Mouse (Mus musculus) CH12.LX (cell line): ENCODE data around the gene Slc9a3r2.

Source experiments
- CHD2 ChIP-seq: IDR thresholded peaks from 2 replicates; pipeline ENCODE4 v1.6.1; 2011; ENCODE audit warnings: low read length, improper control_type of control experiment
- CTCF ChIP-seq, 2 experiments: IDR thresholded peaks in 1 of 2; conservative IDR thresholded peaks in 1 of 2; 2 replicates each; pipeline ENCODE4 v1.5.1; 2011 to 2012; ENCODE audit warnings: low read depth in 2 of 2, low read length in 2 of 2, improper control_type of control experiment in 1 of 2, inconsistent platforms in 1 of 2, mild to moderate bottlenecking in 1 of 2, moderate library complexity in 1 of 2
- EP300 ChIP-seq: IDR thresholded peaks from 2 replicates; pipeline ENCODE4 v1.6.1; 2011; ENCODE audit warnings: low read length, improper control_type of control experiment
- MAZ ChIP-seq: IDR thresholded peaks from 2 replicates; pipeline ENCODE4 v1.6.1; 2012; ENCODE audit warnings: low read depth, mild to moderate bottlenecking, inconsistent platforms, low read length, improper control_type of control experiment, moderate library complexity

DNA sequence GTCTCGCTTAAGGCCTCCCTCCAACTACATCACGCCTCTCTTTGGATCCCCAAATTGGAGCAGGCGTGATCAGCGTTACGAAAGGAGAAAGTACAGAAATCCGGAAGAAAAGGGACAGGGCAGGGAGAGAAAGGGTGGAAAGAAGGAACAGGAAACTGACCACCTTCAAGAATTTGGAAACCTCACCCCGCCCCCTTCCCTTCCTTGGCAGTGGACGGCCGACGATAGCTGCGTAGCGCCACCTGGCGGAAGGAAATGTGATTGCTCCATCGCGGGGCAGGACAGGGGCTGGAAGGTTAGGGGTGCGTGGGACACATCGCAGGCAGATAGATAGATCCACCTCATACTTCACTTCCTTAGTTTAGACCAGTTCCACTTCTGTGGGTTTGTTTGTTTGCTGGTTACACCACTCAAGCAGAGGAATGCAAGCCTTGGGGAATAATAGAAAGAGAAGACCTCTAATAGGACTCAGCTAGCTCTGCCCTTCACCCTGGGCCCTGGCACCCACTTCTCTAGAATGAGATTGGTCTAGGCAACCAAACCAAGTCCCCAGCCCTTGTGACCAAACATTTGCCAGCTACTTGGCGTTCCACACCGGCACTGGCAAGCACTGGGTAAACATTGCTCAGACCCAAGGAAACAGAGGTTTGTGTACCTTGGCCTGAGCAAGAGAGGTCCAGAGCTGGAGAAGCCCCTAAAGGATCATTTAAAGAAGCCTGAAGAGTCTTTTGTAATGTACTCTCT is 4.0 kb upstream of the Slc9a3r2 start:
- TF ChIP-seq CHD2 (peak; percentile 58; the same call in 1 of the 2 replicates), EP300 (no peak), MAZ (peak; percentile 87), CTCF (conservative IDR thresholded peaks at IDR 0.05 in 1 of 2, IDR thresholded peaks at IDR 0.05 in 1 of 2; ENCODE audit: low read depth in 2 of 2, low read length in 2 of 2) (peak; percentile 53 to 95; a peak in 3 of 4 replicates)
